Mouse (Mus musculus): Measurements from ENCODE around the gene Gm20547.

GRCm38 (mm10) chr17:34924258-34924657 lies 42.4 kb upstream of the Gm20547 start:
- no peak for TF ChIP-seq CTCF (IDR thresholded peaks at IDR 0.05; ENCODE audit: borderline replicate concordance, insufficient read depth, low read length)
- no peak for TF ChIP-seq POLR2A (IDR thresholded peaks at IDR 0.05; ENCODE audit: low read depth, low read length)

Measured in embryonic fibroblast, embryonic 13.5 days (primary cell).